ENCODE assay signal across 14 mouse cellular contexts in the genomic region with DNA sequence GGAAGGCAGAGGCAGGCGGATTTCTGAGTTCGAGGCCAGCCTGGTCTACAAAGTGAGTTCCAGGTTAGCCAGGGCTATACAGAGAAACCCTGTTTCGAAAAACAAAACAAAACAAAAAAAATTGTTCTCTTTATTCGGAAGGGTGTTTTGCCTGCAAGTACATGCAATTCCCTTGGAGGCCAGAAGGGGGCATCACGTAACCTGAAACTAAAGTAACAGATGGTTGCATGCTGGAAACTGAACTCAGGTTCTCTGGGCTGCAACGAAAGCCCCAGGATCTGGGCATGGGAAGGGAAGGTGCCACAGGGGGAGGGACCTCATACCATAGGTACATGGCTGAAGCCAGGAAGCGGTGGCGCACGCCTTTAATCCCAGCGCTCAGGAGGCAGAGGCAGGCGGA. TPM values are rescaled to one million over a fixed set of nuclear protein-coding genes. Genes with fewer than 3 reads are reported as not detected.
A peak's percentile ranks its signal among the peaks of the same experiment; 100 is the strongest.
DNase-seq lines count a peak whose midpoint lies in the region; ATAC-seq and TF ChIP-seq lines count a peak whose summit lies in the region.
"Had no signal": no experiment of that assay in that cellular context is flagged by ENCODE, and none has a peak within 500 bp of the region (broad histone marks: within the 10 kb centered on the region; RNA-seq: fewer than 3 reads in every experiment).

No protein-coding gene starts in this region.

- no peak overlapping the region for H3K27ac ChIP-seq in kidney, postnatal 0 days
- no peak overlapping the region for H3K27ac ChIP-seq in thymus, adult 2 months (ENCODE audit: control insufficient read depth, insufficient read depth, low read length)
- H3K27ac ChIP-seq: liver, embryonic 13.5 days had no signal

- TF ChIP-seq CTCF in kidney, postnatal 0 days (IDR thresholded peaks at IDR 0.05; ENCODE audit: low read depth), result peak; percentile 39; the same call in 1 of the 2 replicates
- TF ChIP-seq CTCF in thymus, adult 2 months (IDR thresholded peaks at IDR 0.05; ENCODE audit: borderline replicate concordance, control insufficient read depth, extremely low read depth, insufficient read depth, low read length, poor library complexity), result no peak

- no peaks in the 10 kb centered on the region for H3K36me3 ChIP-seq in kidney, postnatal 0 days (ENCODE audit: insufficient read depth, low read length)
- no peaks in the 10 kb centered on the region for H3K36me3 ChIP-seq in thymus, adult 2 months (ENCODE audit: control insufficient read depth, insufficient read depth, low read length)
- H3K36me3 ChIP-seq: liver, embryonic 13.5 days had no signal

- H3K4me3 ChIP-seq in kidney, postnatal 0 days (replicated peaks; ENCODE audit: low read depth, low read length), result no peak overlapping the region
- no peak overlapping the region for H3K4me3 ChIP-seq in thymus, adult 2 months (ENCODE audit: control insufficient read depth, insufficient read depth, low read length)
- H3K4me3 ChIP-seq: liver, embryonic 13.5 days; megakaryocyte, embryonic 14.5 days had no signal

- DNase-seq in kidney, postnatal 0 days (ENCODE audit: low spot score), result no peak
- no peak for DNase-seq in kidney, postnatal 4 days
- DNase-seq in thymus, adult 2 months, result peak; percentile 17
- DNase-seq in thymus, adult 18-20 months, result no peak
- DNase-seq in ZHBTc4 (ENCODE audit: low read depth, low spot score), result peak; percentile 69
- peak; percentile 50 for DNase-seq in thymus, postnatal 4 days
- DNase-seq in c-Kit-positive CD71-positive TER-119-positive erythroid progenitor cells, embryonic 14.5 days (ENCODE audit: low spot score), result no peak
- DNase-seq in gastrocnemius, adult 18-20 months (ENCODE audit: low spot score), result no peak
- DNase-seq: adrenal gland, adult 8-10 months; cerebellum, adult 11 months; liver, embryonic 13.5 days had no signal

- H3K4me1 ChIP-seq in kidney, postnatal 0 days (replicated peaks; ENCODE audit: insufficient read depth, low read length), result no peaks in the 10 kb centered on the region
- H3K4me1 ChIP-seq in thymus, adult 2 months (replicated peaks; ENCODE audit: control insufficient read depth, insufficient read depth, low read length), result no peaks in the 10 kb centered on the region
- H3K4me1 ChIP-seq: liver, embryonic 13.5 days; megakaryocyte, embryonic 14.5 days had no signal

- 84% methylated on average over 11 of the region's 11 CpGs for WGBS in kidney, postnatal 0 days
- WGBS in thymus, adult 2 months, result 88% methylated on average over 11 of the region's 11 CpGs

- no peaks in the 10 kb centered on the region for H3K9me3 ChIP-seq in kidney, postnatal 0 days (replicated peaks; ENCODE audit: low read length)
- H3K9me3 ChIP-seq: liver, embryonic 13.5 days; megakaryocyte, embryonic 14.5 days had no signal

- no peak for ATAC-seq in kidney, postnatal 0 days (replicated peaks; ENCODE audit: low FRiP score, low read depth)

- no peak for TF ChIP-seq POLR2A in thymus, adult 2 months (IDR thresholded peaks at IDR 0.05; ENCODE audit: control insufficient read depth, extremely low read depth, insufficient read depth, low read length, poor library complexity)

- H3K4me2 ChIP-seq in kidney, postnatal 0 days (ENCODE audit: low read length), result no peak overlapping the region
- H3K4me2 ChIP-seq: liver, embryonic 13.5 days had no signal

- no peak overlapping the region for H3K9ac ChIP-seq in kidney, postnatal 0 days (ENCODE audit: low read depth, low read length)
- H3K9ac ChIP-seq: liver, embryonic 13.5 days had no signal

- H3K27me3 ChIP-seq in kidney, postnatal 0 days (ENCODE audit: insufficient read depth, low read length), result no peaks in the 10 kb centered on the region
- H3K27me3 ChIP-seq in thymus, adult 2 months (ENCODE audit: control insufficient read depth, insufficient read depth, low read length), result no peaks in the 10 kb centered on the region
- H3K27me3 ChIP-seq: liver, embryonic 13.5 days had no signal

RNA-seq across cellular contexts. Expression of a gene that starts 50.1 kb away (rescaled TPM):
- polyA plus RNA-seq in kidney, postnatal 0 days (2015; fragmentation: Nextera tagmentation; extraction: Ambion mirVana), result not detected in 2 replicates
- 0.05 and 0.17 TPM in 2 replicates for polyA plus RNA-seq in thymus, adult 2 months (2012; rRNA removed)
- total RNA-seq in gastrocnemius, adult 18-20 months (2021), result not detected
- total RNA-seq: adrenal gland, adult 8-10 months; common myeloid progenitor, adult 5-6 weeks had no signal
- polyA plus RNA-seq: heart, embryonic 14.5 days; liver, embryonic 13.5 days had no signal

Comparison
In these comparisons a context has a peak if more than half of its experiments do, and no peak if none do; other contexts are left out.
1. DNase-seq: peak in thymus, adult 2 months (single experiment), ZHBTc4 (single experiment) and thymus, postnatal 4 days (single experiment); none in kidney, postnatal 0 days (single experiment), kidney, postnatal 4 days (0 of 2), thymus, adult 18-20 months (0 of 2), c-Kit-positive CD71-positive TER-119-positive erythroid progenitor cells, embryonic 14.5 days (single experiment) and gastrocnemius, adult 18-20 months (single experiment).